Mouse (Mus musculus): Measurements from ENCODE around the gene Zfp605. TPM values are rescaled to one million over a fixed set of nuclear protein-coding genes. Genes with fewer than 3 reads are reported as not detected.

Zfp605 gene
- 5.6 TPM for polyA plus RNA-seq (2014; fragmentation: Illumina TruSeq; extraction: RNeasy Lipid Tissue Mini Kit (QIAGEN cat#74804); ENCODE audit: low read depth, low replicate concordance)

GRCm38 (mm10) chr5:110109991-110110441 lies at the start of gene Zfp605:
Gene Zfp605 (plus strand): TSS chr5:110110092.

GRCm38 (mm10) chr5:110072413-110072812 lies 37.5 kb upstream of the Zfp605 start, which contains the start of gene Gm17655:
Gene Gm17655 (minus strand): TSS chr5:110072513.

GRCm38 (mm10) chr5:110094030-110094846 lies 15.7 kb upstream of the Zfp605 start, which contains the start of gene Gm35315:
Gene Gm35315 (minus strand): TSS chr5:110094420.

GRCm38 (mm10) chr5:110099656-110100580 lies 10.0 kb upstream of the Zfp605 start, which contains the start of gene Plcxd1:
Gene Plcxd1 (plus strand): TSS chr5:110099969.

GRCm38 (mm10) chr5:110107581-110108304 lies 2.1 kb upstream of the Zfp605 start, which contains the start of gene Gtpbp6:
Gene Gtpbp6 (minus strand): TSS chr5:110108197.

GRCm38 (mm10) chr5:110135293-110136086 lies 25.6 kb downstream of the Zfp605 start, which contains the start of gene Chfr:
Gene Chfr (plus strand): TSS chr5:110135842.

GRCm38 (mm10) chr5:110176362-110177020 lies 66.6 kb downstream of the Zfp605 start, which contains the start of gene Golga3:
Gene Golga3 (plus strand): TSS chr5:110176701.

Other genes with a start within 250 kb of the Zfp605 start
- gene Gm15446, start 186.7 kb upstream of the Zfp605 start, polyA plus RNA-seq (2014; fragmentation: Illumina TruSeq; extraction: RNeasy Lipid Tissue Mini Kit (QIAGEN cat#74804); ENCODE audit: low read depth, low replicate concordance) = 12.3 TPM
- gene Zfp932, start 113.6 kb upstream of the Zfp605 start, polyA plus RNA-seq (2014; fragmentation: Illumina TruSeq; extraction: RNeasy Lipid Tissue Mini Kit (QIAGEN cat#74804); ENCODE audit: low read depth, low replicate concordance) = 34.7 TPM
- 2.5 TPM for gene Gm17655, start 37.6 kb upstream of the Zfp605 start, polyA plus RNA-seq (2014; fragmentation: Illumina TruSeq; extraction: RNeasy Lipid Tissue Mini Kit (QIAGEN cat#74804); ENCODE audit: low read depth, low replicate concordance)
- 1.4 TPM for gene Gm35315, start 15.7 kb upstream of the Zfp605 start, polyA plus RNA-seq (2014; fragmentation: Illumina TruSeq; extraction: RNeasy Lipid Tissue Mini Kit (QIAGEN cat#74804); ENCODE audit: low read depth, low replicate concordance)
- 3.5 TPM for gene Plcxd1, start 10.1 kb upstream of the Zfp605 start, polyA plus RNA-seq (2014; fragmentation: Illumina TruSeq; extraction: RNeasy Lipid Tissue Mini Kit (QIAGEN cat#74804); ENCODE audit: low read depth, low replicate concordance)
- gene Gtpbp6, start 1.9 kb upstream of the Zfp605 start, polyA plus RNA-seq (2014; fragmentation: Illumina TruSeq; extraction: RNeasy Lipid Tissue Mini Kit (QIAGEN cat#74804); ENCODE audit: low read depth, low replicate concordance) = 23.2 TPM
- gene Chfr, start 25.8 kb downstream of the Zfp605 start, polyA plus RNA-seq (2014; fragmentation: Illumina TruSeq; extraction: RNeasy Lipid Tissue Mini Kit (QIAGEN cat#74804); ENCODE audit: low read depth, low replicate concordance) = 30.0 TPM
- 20.7 TPM for gene Golga3, start 66.6 kb downstream of the Zfp605 start, polyA plus RNA-seq (2014; fragmentation: Illumina TruSeq; extraction: RNeasy Lipid Tissue Mini Kit (QIAGEN cat#74804); ENCODE audit: low read depth, low replicate concordance)
- 20.8 TPM for gene Ankle2, start 120.9 kb downstream of the Zfp605 start, polyA plus RNA-seq (2014; fragmentation: Illumina TruSeq; extraction: RNeasy Lipid Tissue Mini Kit (QIAGEN cat#74804); ENCODE audit: low read depth, low replicate concordance)
- 27.7 TPM for gene Pgam5, start 159.8 kb downstream of the Zfp605 start, polyA plus RNA-seq (2014; fragmentation: Illumina TruSeq; extraction: RNeasy Lipid Tissue Mini Kit (QIAGEN cat#74804); ENCODE audit: low read depth, low replicate concordance)
- 49.1 TPM for gene Pxmp2, start 176.1 kb downstream of the Zfp605 start, polyA plus RNA-seq (2014; fragmentation: Illumina TruSeq; extraction: RNeasy Lipid Tissue Mini Kit (QIAGEN cat#74804); ENCODE audit: low read depth, low replicate concordance)
- gene Pole, start 176.2 kb downstream of the Zfp605 start, polyA plus RNA-seq (2014; fragmentation: Illumina TruSeq; extraction: RNeasy Lipid Tissue Mini Kit (QIAGEN cat#74804); ENCODE audit: low read depth, low replicate concordance) = 4.7 TPM
- 37.7 TPM for gene P2rx2, start 233.1 kb downstream of the Zfp605 start, polyA plus RNA-seq (2014; fragmentation: Illumina TruSeq; extraction: RNeasy Lipid Tissue Mini Kit (QIAGEN cat#74804); ENCODE audit: low read depth, low replicate concordance)
- 279 TPM for gene Lrcol1, start 234.6 kb downstream of the Zfp605 start, polyA plus RNA-seq (2014; fragmentation: Illumina TruSeq; extraction: RNeasy Lipid Tissue Mini Kit (QIAGEN cat#74804); ENCODE audit: low read depth, low replicate concordance)